Mouse (Mus musculus): Measurements from ENCODE around the gene Cdc27.

DNA sequence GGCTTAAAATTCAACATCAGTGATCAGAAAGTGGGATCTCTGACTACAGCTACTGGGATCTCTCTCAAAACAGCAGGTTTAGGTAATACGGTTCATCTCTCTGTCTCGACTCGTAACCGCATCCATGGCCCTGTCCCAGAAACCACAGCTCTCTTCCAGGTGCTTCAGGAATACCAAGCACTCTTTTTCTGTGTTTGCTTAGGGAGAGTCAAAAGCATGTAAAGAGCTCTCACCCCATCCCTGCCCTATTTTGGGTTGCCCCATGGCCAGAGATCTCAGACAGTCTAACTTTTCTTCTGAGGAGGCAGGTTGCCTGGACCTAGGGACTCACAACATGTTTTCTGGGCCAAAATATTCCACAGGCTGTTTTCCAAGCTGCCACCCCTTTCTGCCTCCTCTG lies 17.9 kb upstream of the Cdc27 start:
- no peak for TF ChIP-seq CTCF (IDR thresholded peaks at IDR 0.05)
- TF ChIP-seq EP300 (IDR thresholded peaks at IDR 0.05; ENCODE audit: insufficient read depth, low read depth, low read length), result no peak
